Mouse (Mus musculus): Measurements from ENCODE around the gene Smurf2.

DNA sequence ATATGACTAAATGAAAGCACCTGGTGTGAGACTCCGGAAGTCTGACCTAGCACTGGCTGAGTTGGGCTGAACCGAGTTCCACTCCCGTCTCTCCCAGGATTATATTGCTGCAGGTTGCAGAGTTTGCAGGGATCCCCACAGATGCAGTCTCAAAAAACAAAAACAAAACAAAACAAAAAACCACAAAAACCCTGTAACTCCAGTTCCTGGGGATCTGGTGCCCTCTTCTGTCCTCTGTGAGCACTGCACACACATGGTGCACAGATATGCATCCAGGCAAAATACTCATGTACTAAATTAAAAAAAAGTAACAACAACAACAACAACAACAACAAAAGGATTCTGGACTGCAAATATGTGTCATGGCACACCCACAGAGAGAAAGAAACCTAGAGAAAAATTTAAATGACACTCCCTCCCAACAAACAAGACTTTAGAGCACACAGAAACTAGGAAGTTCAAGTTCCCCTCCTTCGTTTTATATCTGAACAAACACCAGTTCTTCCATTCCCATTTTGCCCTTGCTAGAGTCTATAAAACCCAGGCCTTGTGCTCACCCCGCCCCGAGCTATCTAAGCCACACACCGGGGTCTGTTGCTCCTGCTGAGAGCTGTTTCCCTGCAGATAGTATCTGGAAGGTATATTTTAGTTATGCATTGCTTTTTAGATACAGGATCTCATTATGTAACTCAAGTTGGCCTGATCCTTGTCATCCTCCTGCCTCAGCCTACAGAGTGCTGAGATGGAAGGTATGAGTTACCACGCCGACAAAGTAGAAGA lies 150.1 kb downstream of the Smurf2 start:
- TF ChIP-seq TAL1 (conservative IDR thresholded peaks at IDR 0.05; ENCODE audit: low read depth, low read length) (no peak), CTCF (IDR thresholded peaks at IDR 0.05; ENCODE audit: low read depth, low read length) (0 out of 2 replicates have a peak, but pooled peaks have one; percentile 21), POLR2AphosphoS5 (IDR thresholded peaks at IDR 0.05; ENCODE audit: insufficient replicate concordance, low read depth, low read length) (no peak), GATA1 (IDR thresholded peaks at IDR 0.05; ENCODE audit: borderline replicate concordance, low read length) (no peak), GATA2 (IDR thresholded peaks at IDR 0.05; ENCODE audit: borderline replicate concordance, low read depth, low read length) (no peak)
